ENCODE assay signal across 19 mouse cellular contexts in genomic region chr17:34576577-34576976, GRCm38 (mm10).
"Had no signal": no experiment of that assay in that cellular context is flagged by ENCODE, and none has a peak within 500 bp of the region (broad histone marks: within the 10 kb centered on the region; RNA-seq: fewer than 3 reads in every experiment).

No protein-coding gene starts in this region.

- ATAC-seq: inflammation-experienced regulatory T-cells, adult 6 months; liver, postnatal 0 days had no signal

- H3K4me3 ChIP-seq: limb, embryonic 13.5 days; lung, embryonic 15.5 days had no signal

- H3K4me2 ChIP-seq: limb, embryonic 13.5 days; liver, embryonic 11.5 days; lung, embryonic 15.5 days; midbrain, embryonic 11.5 days had no signal

- H3K9ac ChIP-seq: limb, embryonic 13.5 days; liver, embryonic 14.5 days; liver, postnatal 0 days; lung, embryonic 15.5 days had no signal

- H3K9me3 ChIP-seq: limb, embryonic 13.5 days; lung, embryonic 15.5 days had no signal

- H3K36me3 ChIP-seq: limb, embryonic 13.5 days; lung, embryonic 15.5 days had no signal

- H3K27me3 ChIP-seq: limb, embryonic 13.5 days; lung, embryonic 15.5 days had no signal

- DNase-seq: kidney, adult 2 months; kidney, postnatal 25 days; layer of hippocampus, postnatal 36 days; left cerebral cortex, postnatal 4 days; liver, postnatal 0 days; lung, postnatal 14 days; lung, postnatal 4 days; midbrain, embryonic 14.5 days; right cerebral cortex, postnatal 4 days; spleen, adult 18-20 months; thymus, adult 18-20 months; thymus, postnatal 4 days had no signal

- H3K27ac ChIP-seq: kidney, postnatal 0 days; limb, embryonic 13.5 days; liver, embryonic 14.5 days; lung, embryonic 15.5 days had no signal
